ENCODE assay signal across 18 mouse cellular contexts in genomic region chr5:43439191-43439590, GRCm38 (mm10).
"Had no signal": no experiment of that assay in that cellular context is flagged by ENCODE, and none has a peak within 500 bp of the region (broad histone marks: within the 10 kb centered on the region; RNA-seq: fewer than 3 reads in every experiment).

No protein-coding gene starts in this region.

- H3K9ac ChIP-seq: liver, postnatal 0 days; lung, embryonic 15.5 days; midbrain, embryonic 13.5 days; midbrain, embryonic 15.5 days; neural tube, embryonic 12.5 days; stomach, embryonic 15.5 days had no signal

- H3K27ac ChIP-seq: lung, embryonic 15.5 days; macrophage; midbrain, embryonic 13.5 days; midbrain, embryonic 15.5 days; neural tube, embryonic 12.5 days; stomach, embryonic 15.5 days; stomach, postnatal 0 days had no signal

- H3K36me3 ChIP-seq: lung, embryonic 15.5 days; midbrain, embryonic 13.5 days; midbrain, embryonic 15.5 days; neural tube, embryonic 12.5 days; stomach, embryonic 15.5 days had no signal

- H3K4me2 ChIP-seq: lung, embryonic 15.5 days; midbrain, embryonic 11.5 days; midbrain, embryonic 13.5 days; midbrain, embryonic 15.5 days; neural tube, embryonic 12.5 days; stomach, embryonic 15.5 days had no signal

- H3K4me3 ChIP-seq: lung, embryonic 15.5 days; megakaryocyte, embryonic 14.5 days; midbrain, embryonic 13.5 days; midbrain, embryonic 15.5 days; neural tube, embryonic 12.5 days; stomach, embryonic 15.5 days had no signal

- H3K9me3 ChIP-seq: lung, embryonic 15.5 days; megakaryocyte, embryonic 14.5 days; midbrain, embryonic 13.5 days; midbrain, embryonic 15.5 days; neural tube, embryonic 12.5 days; stomach, embryonic 15.5 days had no signal

- ATAC-seq: liver, postnatal 0 days; lung, postnatal 0 days; midbrain, embryonic 13.5 days; midbrain, embryonic 15.5 days had no signal

- H3K27me3 ChIP-seq: lung, embryonic 15.5 days; megakaryocyte, embryonic 14.5 days; midbrain, embryonic 13.5 days; midbrain, embryonic 15.5 days; neural tube, embryonic 12.5 days; stomach, embryonic 15.5 days had no signal

- DNase-seq: liver, postnatal 0 days; lung, adult 2 months; lung, postnatal 14 days; lung, postnatal 36 days; right cerebral cortex, postnatal 14 days; thymus, adult 2 months; thymus, postnatal 25 days; thymus, postnatal 4 days had no signal

- H3K4me1 ChIP-seq: lung, embryonic 15.5 days; megakaryocyte, embryonic 14.5 days; midbrain, embryonic 13.5 days; midbrain, embryonic 15.5 days; neural tube, embryonic 12.5 days; stomach, embryonic 15.5 days had no signal
